ENCODE assay signal across 22 mouse cellular contexts in the genomic region with DNA sequence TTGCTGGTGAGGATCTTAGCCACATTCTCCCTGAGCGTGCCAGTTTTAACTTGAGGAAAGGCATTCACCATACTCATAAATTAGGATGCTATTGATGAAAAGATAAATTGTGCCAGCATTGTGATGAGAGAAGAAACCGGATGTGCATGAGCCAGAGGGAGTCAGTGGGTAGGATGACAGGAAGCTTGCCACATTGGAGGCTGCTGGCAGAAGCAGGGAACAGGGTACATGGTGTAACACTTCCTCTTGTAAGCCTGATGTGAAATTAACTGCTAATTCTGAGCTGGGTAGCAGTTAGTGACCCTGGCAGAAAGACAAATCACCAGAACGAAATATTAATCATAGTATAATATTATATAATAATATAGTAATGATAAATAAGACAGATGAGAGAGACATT. TPM values are rescaled to one million over a fixed set of nuclear protein-coding genes. Genes with fewer than 3 reads are reported as not detected.
DNase-seq lines count a peak whose midpoint lies in the region; ATAC-seq lines count a peak whose summit lies in the region.
"Had no signal": no experiment of that assay in that cellular context is flagged by ENCODE, and none has a peak within 500 bp of the region (broad histone marks: within the 10 kb centered on the region; RNA-seq: fewer than 3 reads in every experiment).

No protein-coding gene starts in this region.

- ATAC-seq in megakaryocyte, adult 5-6 weeks (ENCODE audit: poor library complexity, severe bottlenecking), result peak; percentile 47
- ATAC-seq: activated CD4-positive, CD25-positive, alpha-beta regulatory T cell, adult 4 months; forebrain, embryonic 14.5 days; Patski had no signal

- peak; percentile 26 for DNase-seq in layer of hippocampus, adult 11-12 months (ENCODE audit: low spot score)
- DNase-seq in layer of hippocampus, postnatal 25 days (ENCODE audit: extremely low spot score in 1 of 2, low spot score in 1 of 2), result no peak
- DNase-seq in brain, adult 2 months (ENCODE audit: low read depth, low spot score), result peak; percentile 15
- peak; percentile 5 for DNase-seq in layer of hippocampus, adult 9-10 months (ENCODE audit: low spot score)
- DNase-seq in spleen, postnatal 4 days (ENCODE audit: low spot score in 2 of 2), result no peak
- no peak for DNase-seq in urinary bladder, adult 2 months (ENCODE audit: low spot score)
- DNase-seq in embryo, embryonic 9.5 days (ENCODE audit: extremely low spot score), result no peak
- DNase-seq: adrenal gland, postnatal 14 days; cerebellum, adult 2 months; cerebellum, postnatal 10 days; gastrocnemius, postnatal 36 days; heart, adult 2 months; heart, postnatal 14 days had no signal

RNA-seq across cellular contexts. Expression of a gene that starts 52.0 kb away (rescaled TPM):
- total RNA-seq in layer of hippocampus, postnatal 25 days (2021), result 10 to 100 TPM; 15.4 to 17.0 TPM
- total RNA-seq in megakaryocyte, adult 5-6 weeks (2015), result not detected in 2 replicates
- not detected in 2 replicates for total RNA-seq in megakaryocyte, adult 5-6 weeks (2017)
- 0.11 and 0.13 TPM in 2 replicates for polyA plus RNA-seq in urinary bladder, adult 2 months (2012; rRNA removed)
- total RNA-seq: CH12.LX; gastrocnemius, adult 8-10 months; gastrocnemius, postnatal 36 days; heart, adult 2 months; heart, postnatal 14 days had no signal
- polyA plus RNA-seq: activated CD4-positive, CD25-positive, alpha-beta regulatory T cell, adult 4 months; embryonic facial prominence, embryonic 11.5 days; erythroblast, embryonic 14.5 days; heart, embryonic 11.5 days; Patski had no signal

Comparison
In these comparisons a context has a peak if more than half of its experiments do, and no peak if none do; other contexts are left out.
1. DNase-seq: peak in layer of hippocampus, adult 11-12 months (single experiment), brain, adult 2 months (single experiment) and layer of hippocampus, adult 9-10 months (single experiment); none in layer of hippocampus, postnatal 25 days (0 of 2), spleen, postnatal 4 days (0 of 2), urinary bladder, adult 2 months (single experiment) and embryo, embryonic 9.5 days (single experiment).
2. RNA of a gene that starts 52.0 kb away (total RNA-seq): 15.4 to 17.0 TPM in layer of hippocampus, postnatal 25 days; not detected in megakaryocyte, adult 5-6 weeks; every median in the first group is over 10 times any median in the second.